Mouse (Mus musculus) gastrocnemius, postnatal 14 days (tissue): ENCODE results near the gene Dedd2. TPM values are rescaled to one million over a fixed set of nuclear protein-coding genes. Genes with fewer than 3 reads are reported as not detected.
A peak's percentile ranks its signal among the peaks of the same experiment; 100 is the strongest.
"Not testable (repeated sequence)": the region's sequence is repeated elsewhere in the genome, so short reads cannot be mapped to it uniquely, and the experiment has no call there.

Experiments
- DNase-seq: peaks from one replicate; pipeline ENCODE4 v3.0.0; 2021; ENCODE audit warnings: mixed read lengths
- intact Hi-C: fragments of 180-260 bp; cut with DNase I; formaldehyde crosslinking; loops from one replicate; pipeline ENCODE4 v1.15.1; 2025; ENCODE audit warnings: low total_unique reads
- long read RNA-seq, 2 experiments: library from polyadenylated mRNA; stranded (forward); transcript quantifications; one replicate each; pipeline ENCODE4 v2.0.0; 2021
- total RNA-seq, 2 experiments: library from RNA; stranded (reverse); gene quantifications; 2 replicates each; pipeline ENCODE4 v1.2.3; 2021

Gene Dedd2
- total RNA-seq: 1 to 10 TPM; 5.7 to 8.7 TPM
- long read RNA-seq, experiment 1, full-length matches to known transcripts: 5 of 16 reads
- long read RNA-seq, experiment 1, partial matches to known transcripts: 0 of 16 reads
- long read RNA-seq, experiment 1, other reads (novel, unspliced or antisense): 11 of 16 reads
- long read RNA-seq, experiment 2, full-length matches to known transcripts: 3 of 11 reads
- long read RNA-seq, experiment 2, partial matches to known transcripts: 0 of 11 reads
- long read RNA-seq, experiment 2, other reads (novel, unspliced or antisense): 8 of 11 reads

GRCm38 (mm10) chr7:25220457-25221101 lies at the start of gene Dedd2:
Dedd2 (minus strand) TSS chr7:25220615.
- DNase-seq: no peak
- intact Hi-C loops: no loop called here

DNA sequence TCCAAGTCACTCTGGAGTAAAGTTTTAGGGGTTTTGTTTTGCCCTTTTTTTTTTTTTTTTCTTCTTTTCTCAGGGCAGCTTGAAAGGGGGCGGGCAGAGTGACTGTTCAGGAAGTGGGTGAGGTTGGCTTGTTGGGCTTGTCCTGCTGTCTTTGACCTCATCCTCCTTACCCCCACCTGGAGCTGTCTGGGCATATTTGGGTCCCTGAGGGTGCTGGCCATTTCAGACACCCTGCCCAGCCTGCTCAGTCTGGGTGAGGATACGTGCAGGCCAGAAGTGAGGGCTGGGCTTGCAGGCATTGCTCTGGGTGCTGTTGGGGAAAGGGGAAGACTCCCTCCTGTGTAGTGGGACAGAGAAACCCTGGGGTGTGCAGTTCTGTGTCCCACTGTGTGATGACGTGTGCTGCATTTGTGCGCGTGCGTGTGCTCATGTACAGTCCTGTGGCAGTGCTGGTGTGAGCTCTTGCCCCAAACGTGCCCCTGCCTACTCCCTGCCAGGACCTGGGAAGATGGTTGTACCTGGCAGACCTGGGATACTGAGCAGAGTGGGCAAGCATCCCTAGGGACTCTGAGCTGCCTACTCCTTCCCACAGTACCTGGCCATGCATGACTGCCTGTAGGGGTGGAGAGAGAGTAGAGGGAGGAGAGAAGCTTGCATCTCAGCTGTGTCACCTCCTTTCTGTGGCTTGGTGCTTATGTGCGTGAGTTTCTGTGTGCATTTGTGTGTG lies 49.3 kb upstream of the Dedd2 start:
- no peak for DNase-seq
- intact Hi-C loops: no loop called here

DNA sequence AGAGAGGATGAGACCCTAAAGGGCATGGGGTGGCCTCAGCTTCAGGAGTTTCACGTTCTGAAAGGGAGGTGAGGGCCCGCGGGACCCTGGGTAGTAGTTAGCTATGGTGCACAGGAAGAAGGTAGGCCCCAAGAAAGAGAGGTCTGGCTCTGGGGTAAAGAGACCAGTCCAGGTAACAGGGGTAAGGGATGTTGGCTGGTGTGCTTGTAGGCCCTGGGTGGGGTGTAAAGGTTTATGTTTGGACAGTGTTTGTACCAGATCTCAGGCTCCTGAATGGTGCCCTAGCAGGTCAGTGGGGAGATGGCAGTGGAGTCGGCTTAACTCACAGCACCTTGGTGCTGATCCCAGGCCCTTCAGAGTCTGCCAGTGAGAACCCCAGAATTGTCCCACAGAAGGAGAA lies 48.6 kb upstream of the Dedd2 start:
- DNase-seq: no peak

GRCm38 (mm10) chr7:25268588-25268987 lies 48.2 kb upstream of the Dedd2 start:
- DNase-seq: no peak
- intact Hi-C loops: no loop called here

More for the DNA sequence above, 48.6 kb upstream of the Dedd2 start:
- intact Hi-C loops: no loop called here

DNA sequence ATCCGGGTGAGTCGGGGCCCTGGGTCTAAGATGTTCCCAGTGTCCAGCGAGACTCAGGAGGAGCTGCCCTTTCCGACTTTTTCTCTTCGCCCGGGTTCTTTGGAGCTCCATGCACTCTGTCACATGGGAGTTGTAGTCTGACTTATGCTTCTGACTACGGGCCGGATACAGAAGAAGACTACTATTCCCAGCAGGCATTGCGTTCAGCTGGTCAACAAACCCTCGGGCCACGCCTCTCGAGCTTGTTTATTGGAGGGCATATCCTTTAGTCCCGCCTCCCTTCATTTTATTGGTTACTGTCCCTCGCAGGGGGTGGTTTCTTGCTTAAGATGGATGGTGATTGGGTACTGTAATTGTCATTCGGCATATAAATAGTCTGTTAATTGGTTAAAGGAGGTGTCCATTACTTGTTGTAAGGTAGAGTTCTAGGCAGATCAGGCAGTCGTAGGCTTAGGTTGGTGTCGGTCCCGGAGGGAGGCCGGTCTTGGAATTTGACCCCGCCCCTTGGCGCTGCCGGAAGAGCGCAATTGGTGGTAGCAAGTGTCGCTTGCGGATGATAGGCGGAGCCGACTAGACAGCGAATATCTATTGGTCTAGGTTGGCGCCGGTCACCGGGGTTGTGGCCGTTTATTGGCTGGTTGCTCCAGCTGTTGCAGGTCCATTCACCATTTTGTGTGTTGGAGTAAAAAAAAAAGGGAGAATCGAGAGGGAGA lies 47.5 kb upstream of the Dedd2 start:
- peak; percentile 99 for DNase-seq
- intact Hi-C loops: no loop called here

DNA sequence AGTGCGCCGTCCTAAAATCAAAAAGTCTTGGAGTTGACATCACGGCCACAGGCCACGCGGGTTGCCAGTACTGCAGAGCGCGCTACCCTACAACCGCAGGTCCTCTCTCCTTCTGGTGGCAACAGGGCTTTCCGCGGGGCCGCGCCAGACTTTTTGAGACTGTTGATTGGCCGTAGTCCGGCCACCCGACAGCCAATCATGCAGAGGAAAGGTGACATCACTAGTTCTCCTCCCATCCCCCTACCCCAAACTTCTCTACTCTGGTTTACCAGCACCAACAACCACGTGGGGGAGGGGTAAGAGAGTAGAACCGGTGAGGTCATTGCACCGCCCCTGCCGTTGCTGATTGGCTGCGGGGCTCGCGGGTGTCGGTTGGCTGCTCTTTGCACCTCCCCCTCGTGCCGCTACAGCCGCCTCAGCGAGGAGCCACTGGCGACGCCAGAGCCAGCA lies 46.9 kb upstream of the Dedd2 start, which contains the start of gene Cic:
Gene Cic (plus strand): TSS at position 404 of the 450 bp plus-strand sequence.
- intact Hi-C loops: no loop called here

DNA sequence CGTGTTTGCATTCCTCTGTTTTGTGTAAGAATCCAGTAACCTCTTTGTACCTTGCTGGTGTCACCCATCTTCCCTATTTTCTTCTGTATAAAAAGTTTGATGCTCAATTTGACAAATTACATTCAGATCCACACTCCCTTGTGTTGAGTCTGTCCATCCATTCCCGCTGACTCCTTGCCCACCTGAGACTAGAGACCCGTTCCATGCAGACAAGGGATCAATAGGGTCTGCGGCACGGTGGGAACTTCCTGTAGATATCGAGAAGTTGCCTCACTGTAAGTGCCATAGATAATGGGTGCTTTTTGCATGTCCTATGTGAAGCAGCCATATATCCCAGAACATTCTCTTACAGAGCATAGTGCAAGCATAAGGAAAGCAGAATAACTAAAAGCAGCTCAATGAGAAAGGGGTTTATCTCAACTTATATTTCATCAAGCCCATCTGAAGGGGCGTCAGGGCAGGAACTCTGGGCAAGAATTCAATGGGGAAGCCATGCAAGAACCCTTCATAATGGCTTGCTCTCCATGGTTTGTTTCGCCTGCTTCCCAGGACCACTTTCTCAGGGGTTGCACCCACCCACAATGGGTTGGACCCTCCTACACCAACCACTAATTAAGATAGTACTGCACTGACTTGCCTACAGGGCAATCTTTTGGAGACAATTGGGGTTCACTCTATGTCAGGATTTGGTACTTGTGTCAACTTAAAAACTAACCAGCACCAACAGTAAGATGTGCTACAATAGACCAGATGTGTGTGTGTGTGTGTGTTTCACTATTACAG lies 46.0 kb upstream of the Dedd2 start:
- intact Hi-C loops: no loop called here
- no peak for DNase-seq

More for the DNA sequence above, 46.9 kb upstream of the Dedd2 start, which contains the start of gene Cic:
- DNase-seq: peak; percentile 97

GRCm38 (mm10) chr7:25265743-25266142 lies 45.3 kb upstream of the Dedd2 start:
- intact Hi-C loops, DNase-seq: not testable (repeated sequence)

- intact Hi-C loops: no loop called here
- no peak for DNase-seq
Observed at GRCm38 (mm10) chr7:25263968-25264870, 43.8 kb upstream of the Dedd2 start.

GRCm38 (mm10) chr7:25261896-25262295 lies 41.5 kb upstream of the Dedd2 start:
- no peak for DNase-seq
- intact Hi-C loops: no loop called here

- no peak for DNase-seq
- intact Hi-C loops: no loop called here
Observed at GRCm38 (mm10) chr7:25251822-25252221, 31.4 kb upstream of the Dedd2 start.

DNA sequence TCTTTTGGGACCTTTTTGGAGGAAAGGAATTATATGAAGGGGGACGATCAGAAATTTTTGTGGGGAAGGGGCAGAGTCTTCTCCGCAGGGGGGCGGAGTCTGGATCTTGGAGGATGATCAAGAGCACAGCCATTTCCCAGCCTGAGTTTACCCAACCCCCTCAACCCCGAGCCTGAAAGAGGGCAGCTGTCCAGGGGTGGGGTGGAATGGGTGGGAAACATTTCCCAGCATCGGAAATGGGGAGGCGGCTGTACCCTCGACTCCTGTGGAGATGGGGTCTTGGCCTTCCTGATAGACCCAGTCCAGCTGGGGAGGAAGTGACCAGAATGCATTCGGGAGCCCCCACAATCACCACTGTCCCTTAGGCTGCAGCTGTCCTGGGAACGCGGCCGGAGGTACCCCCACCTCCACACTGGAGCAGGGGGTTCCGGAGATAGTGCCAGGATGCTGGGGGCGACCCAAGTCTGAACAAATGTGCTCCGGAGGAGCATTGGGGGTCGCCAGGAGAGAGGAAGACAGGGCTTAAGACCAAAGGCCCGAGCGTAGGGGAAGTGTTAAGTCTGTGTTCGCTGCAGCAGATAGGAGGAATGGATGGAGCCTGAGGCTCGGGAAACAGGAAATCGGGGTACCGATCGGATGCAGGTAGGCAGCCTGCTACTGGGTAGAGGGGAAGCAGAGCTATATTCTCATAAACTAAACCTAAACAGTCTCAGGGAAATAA lies 30.8 kb upstream of the Dedd2 start:
- intact Hi-C loops: no loop called here
- DNase-seq: peak; percentile 80

- intact Hi-C loops: no loop called here
- DNase-seq: peak; percentile 94
Observed at GRCm38 (mm10) chr7:25250141-25250972, 29.9 kb upstream of the Dedd2 start, which contains the start of gene Erf. Erf (minus strand) TSS chr7:25250761.

DNA sequence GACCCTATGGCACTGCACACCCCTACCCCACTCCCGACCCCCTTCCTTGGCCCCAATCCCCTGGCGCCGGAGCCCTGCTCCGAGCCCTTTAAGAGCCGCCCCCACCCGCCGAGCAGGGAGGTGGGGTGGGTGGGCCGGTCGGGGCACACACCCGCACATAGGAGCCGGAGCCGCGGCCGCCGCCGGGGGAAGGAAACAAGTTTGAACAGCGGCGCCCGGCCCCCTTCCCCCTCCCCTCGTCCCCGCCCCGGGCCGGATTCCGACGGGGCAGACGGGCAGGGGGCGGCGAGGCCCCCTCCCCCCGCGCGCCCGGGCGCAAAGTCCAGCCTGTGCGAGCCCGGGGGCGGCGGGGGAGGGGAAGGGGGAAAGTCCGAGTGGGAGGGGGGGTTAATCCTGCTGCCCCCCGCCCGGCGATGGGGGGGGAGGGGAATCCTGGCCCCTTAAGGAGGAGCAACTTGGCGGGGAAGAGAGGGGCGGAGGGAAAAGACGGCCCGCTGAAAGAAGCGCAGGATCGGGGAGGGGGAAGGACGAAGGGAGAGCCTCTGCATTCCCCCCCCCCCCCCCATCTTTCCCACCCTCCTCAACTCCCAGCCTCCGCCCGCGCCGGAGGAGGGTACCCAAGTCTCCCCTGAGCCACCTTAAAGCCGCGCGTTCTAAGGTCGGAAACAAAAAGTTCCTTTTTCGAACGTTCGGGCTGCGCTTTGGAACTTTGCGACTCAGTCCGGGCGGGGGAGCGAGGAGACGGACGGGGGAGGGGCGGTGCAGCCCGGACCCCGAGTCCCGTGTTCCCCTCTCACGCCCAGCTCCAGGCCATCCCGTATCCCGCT lies 29.1 kb upstream of the Dedd2 start:
- peak; percentile 86 for DNase-seq
- intact Hi-C loops: loop anchor here (10.0 kb wide), 1 partner anchor 65 kb away; the partner anchor contains the start of gene Megf8

DNA sequence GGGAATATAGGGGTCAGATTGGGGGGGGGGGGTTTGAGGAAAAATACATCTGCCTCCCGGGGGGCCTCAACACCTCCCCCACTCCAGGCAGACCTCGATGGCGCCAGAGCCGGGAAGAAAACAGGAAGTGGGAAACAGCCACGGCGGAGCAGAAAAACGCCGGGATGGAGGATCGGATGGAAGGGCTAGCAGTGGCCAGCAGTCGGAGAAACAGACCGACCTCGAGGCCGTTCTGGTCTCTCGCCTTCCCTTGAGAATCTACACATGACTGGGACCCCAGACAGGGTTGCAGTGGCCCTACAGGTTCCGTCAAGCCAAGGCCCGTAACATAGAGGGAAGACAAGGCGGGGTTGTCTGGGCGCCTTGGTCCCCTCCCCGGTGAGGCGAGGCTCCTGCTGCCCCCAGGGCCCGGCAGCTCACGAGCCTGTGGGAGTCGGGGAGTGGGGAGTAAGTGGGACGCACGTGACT lies 28.5 kb upstream of the Dedd2 start:
- intact Hi-C loops: loop anchor here (10.0 kb wide), 1 partner anchor 66 kb away; the partner anchor contains the start of gene Megf8
- DNase-seq: no peak
